Mouse (Mus musculus): ENCODE measurements at regions not wholly inside any gene's neighbourhood (a gene's known extent, or its start where the extent isn't known, plus 50 kb on each side); places are given as distances from the start of the nearest gene placed in this dataset.

- no peak for DNase-seq
Measured at GRCm38 (mm10) chr8:49845575-49845974, 1001.8 kb upstream of the Tenm3 start.

- DNase-seq: no peak
Measured at GRCm38 (mm10) chr8:49831970-49832369, 988.2 kb upstream of the Tenm3 start.

- DNase-seq: peak; percentile 20
Measured at GRCm38 (mm10) chr8:49829345-49829744, 985.6 kb upstream of the Tenm3 start.

- no peak for DNase-seq
Measured at GRCm38 (mm10) chr8:49826231-49826630, 982.5 kb upstream of the Tenm3 start.

- no peak for DNase-seq
Measured at GRCm38 (mm10) chr8:49825000-49825399, 981.2 kb upstream of the Tenm3 start.

GRCm38 (mm10) chr8:49822791-49823190 lies 979.0 kb upstream of the Tenm3 start:
- DNase-seq: no peak

- DNase-seq: no peak
Measured at GRCm38 (mm10) chr8:49799236-49799635, 955.5 kb upstream of the Tenm3 start.

- no peak for DNase-seq
Measured at GRCm38 (mm10) chr8:49796741-49797140, 953.0 kb upstream of the Tenm3 start.

- no peak for DNase-seq
Measured at GRCm38 (mm10) chr8:49794491-49794890, 950.7 kb upstream of the Tenm3 start.

- no peak for DNase-seq
Measured at GRCm38 (mm10) chr8:49769829-49770228, 926.1 kb upstream of the Tenm3 start.

GRCm38 (mm10) chr8:49738043-49738442 lies 894.3 kb upstream of the Tenm3 start:
- DNase-seq: no peak

- DNase-seq: no peak
Measured at GRCm38 (mm10) chr8:49729156-49729555, 885.4 kb upstream of the Tenm3 start.

- DNase-seq: no peak
Measured at GRCm38 (mm10) chr8:49712371-49712770, 868.6 kb upstream of the Tenm3 start.

- DNase-seq: no peak
Measured at GRCm38 (mm10) chr8:49708701-49709100, 865.0 kb upstream of the Tenm3 start.

- DNase-seq: no peak
Measured at GRCm38 (mm10) chr8:49699058-49699457, 855.3 kb upstream of the Tenm3 start.

GRCm38 (mm10) chr8:49696709-49697108 lies 853.0 kb upstream of the Tenm3 start:
- DNase-seq: no peak

All from lung, postnatal 14 days (tissue).